Mouse (Mus musculus) olfactory bulb, adult 2 months (tissue): ENCODE results near the gene Kif22. TPM values are rescaled to one million over a fixed set of nuclear protein-coding genes. Genes with fewer than 3 reads are reported as not detected.

Source experiments
- H3K27ac ChIP-seq: fragments of 200-500 bp; 2 replicates; pipeline ENCODE4 v1.5.1; 2012; ENCODE audit warnings: low read depth, low read length; ENCODE audit not compliant: insufficient read depth
- H3K4me1 ChIP-seq: fragments of 200-500 bp; 2 replicates; pipeline ENCODE4 v1.6.1; 2012; ENCODE audit warnings: low read length; ENCODE audit not compliant: control insufficient read depth, insufficient read depth
- H3K4me3 ChIP-seq: fragments of 200-500 bp; 2 replicates; pipeline ENCODE4 v1.5.1; 2012; ENCODE audit warnings: mild to moderate bottlenecking, low read depth, low read length, moderate library complexity; ENCODE audit not compliant: insufficient read depth
- CTCF ChIP-seq: fragments of 200-500 bp; IDR thresholded peaks from 2 replicates; pipeline ENCODE4 v1.5.1; 2012; ENCODE audit warnings: low read depth, mild to moderate bottlenecking, low read length, moderate library complexity; ENCODE audit not compliant: insufficient read depth
- POLR2A ChIP-seq: fragments of 200-500 bp; IDR thresholded peaks from 2 replicates; pipeline ENCODE4 v1.6.1; 2012; ENCODE audit warnings: mild to moderate bottlenecking, low read depth, low read length, moderate library complexity; ENCODE audit not compliant: insufficient read depth
- WGBS: fragments of 180-500 bp; shearing (Covaris S2); methylation state at CpG from one replicate; pipeline ENCODE4 v1.1.7; 2018; 5-methylcytosine and 5-hydroxymethylcytosine counted together
- polyA plus RNA-seq: library from polyadenylated mRNA; stranded (reverse); fragments of >200 nt; gene quantifications from 2 replicates; pipeline ENCODE4 v1.2.4, GENCODE M21; 2012; ENCODE audit warnings: low replicate concordance; ENCODE audit not compliant: missing spikeins, insufficient read depth, insufficient read length

Kif22 gene
- polyA plus RNA-seq, 1 experiment: not detected

DNA sequence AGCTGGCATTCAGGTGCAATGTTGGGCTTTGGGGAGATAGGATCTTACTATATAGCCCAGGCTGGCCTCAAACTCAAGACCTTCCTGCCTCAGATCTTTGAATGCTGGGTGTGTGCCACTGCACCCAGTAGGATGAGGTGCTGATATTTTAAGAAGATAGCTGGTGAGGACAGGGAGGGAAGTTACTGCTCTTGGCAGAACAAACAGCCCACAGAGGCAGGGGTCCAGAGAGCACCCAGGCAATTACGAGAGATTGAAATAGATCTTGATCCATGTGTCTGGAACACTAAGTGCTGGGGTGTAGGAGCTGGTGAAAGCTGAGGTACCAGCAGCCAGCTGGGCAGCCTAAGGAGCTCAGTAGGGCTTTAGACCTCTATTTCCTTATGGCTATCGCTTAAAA is 60.7 kb downstream of the Kif22 start:
- Histone ChIP-seq H3K4me3 (no peak overlapping the region), H3K27ac (no peak overlapping the region), H3K4me1 (peaks cover 7% of the 10 kb centered on the region)
- 84% methylated on average over 2 of the region's 2 CpGs for WGBS
- no peak for TF ChIP-seq CTCF
- no peak for TF ChIP-seq POLR2A

DNA sequence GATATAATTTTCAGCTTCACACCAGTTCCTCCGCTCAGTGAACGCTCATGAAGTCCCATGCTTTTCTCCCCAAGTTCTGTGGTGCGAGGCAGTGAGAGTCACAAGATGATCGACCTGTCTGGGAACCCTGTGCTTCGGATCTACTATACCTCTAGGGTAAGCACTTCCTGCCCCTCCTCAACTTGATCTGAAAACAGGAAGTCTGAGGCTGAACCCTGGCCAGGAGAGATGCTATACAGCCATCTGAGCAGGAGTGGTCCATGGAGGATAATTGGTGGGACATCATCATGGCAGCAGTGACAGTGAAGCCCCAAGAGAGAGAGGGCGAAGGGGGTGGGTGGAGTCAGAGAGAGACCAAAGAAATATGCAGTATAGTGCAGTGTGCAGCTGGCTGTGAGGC is 63.4 kb downstream of the Kif22 start:
- Histone ChIP-seq H3K4me1 (peaks cover 3% of the 10 kb centered on the region), H3K4me3 (no peak overlapping the region), H3K27ac (no peak overlapping the region)
- 92% methylated on average over 6 of the region's 6 CpGs for WGBS
- TF ChIP-seq POLR2A (no peak), CTCF (no peak)

Other genes with a start within 250 kb of the Kif22 start
- gene Ppp4c, start 250.0 kb downstream of the Kif22 start, polyA plus RNA-seq: not detected in 2 replicates
- gene Fam57b, start 244.8 kb downstream of the Kif22 start, polyA plus RNA-seq: not detected in 2 replicates
- not detected in 2 replicates for gene 4930451I11Rik, start 210.8 kb downstream of the Kif22 start, polyA plus RNA-seq
- gene Doc2a, start 195.1 kb downstream of the Kif22 start, polyA plus RNA-seq: not detected in 2 replicates
- gene Hirip3, start 180.5 kb downstream of the Kif22 start, polyA plus RNA-seq: not detected in 2 replicates
- not detected in 2 replicates for gene Ino80e, start 180.1 kb downstream of the Kif22 start, polyA plus RNA-seq
- gene Taok2, start 157.8 kb downstream of the Kif22 start, polyA plus RNA-seq: not detected in 2 replicates
- gene Tmem219, start 119.6 kb downstream of the Kif22 start, polyA plus RNA-seq: not detected in 2 replicates
- not detected in 2 replicates for gene Kctd13, start 113.6 kb downstream of the Kif22 start, polyA plus RNA-seq
- gene Asphd1, start 92.9 kb downstream of the Kif22 start, polyA plus RNA-seq: not detected in 2 replicates
- gene Sez6l2, start 91.9 kb downstream of the Kif22 start, polyA plus RNA-seq: not detected in 2 replicates
- 241 TPM in 1 of 2 replicates, not detected in the other for gene Cdipt, start 66.6 kb downstream of the Kif22 start, polyA plus RNA-seq
- gene Cdiptos, start 66.4 kb downstream of the Kif22 start, polyA plus RNA-seq: not detected in 2 replicates
- not detected in 2 replicates for gene Mvp, start 27.9 kb downstream of the Kif22 start, polyA plus RNA-seq
- not detected in 2 replicates for gene Pagr1b, start 26.0 kb downstream of the Kif22 start, polyA plus RNA-seq
- gene Pagr1a, start 25.1 kb downstream of the Kif22 start, polyA plus RNA-seq: not detected in 2 replicates
- not detected in 2 replicates for gene Gm42742, start 21.4 kb downstream of the Kif22 start, polyA plus RNA-seq
- gene Prrt2, start 21.3 kb downstream of the Kif22 start, polyA plus RNA-seq: not detected in 2 replicates
- gene Maz, start 15.4 kb downstream of the Kif22 start, polyA plus RNA-seq: 437 and 572 TPM in 2 replicates
- not detected in 2 replicates for gene Zg16, start 44.9 kb upstream of the Kif22 start, polyA plus RNA-seq
- not detected in 2 replicates for gene AI467606, start 48.9 kb upstream of the Kif22 start, polyA plus RNA-seq
- not detected in 2 replicates for gene Qprt, start 79.8 kb upstream of the Kif22 start, polyA plus RNA-seq
- gene Spn, start 95.4 kb upstream of the Kif22 start, polyA plus RNA-seq: not detected in 2 replicates
- not detected in 2 replicates for gene Cd2bp2, start 153.6 kb upstream of the Kif22 start, polyA plus RNA-seq
- gene Tbc1d10b, start 166.0 kb upstream of the Kif22 start, polyA plus RNA-seq: not detected in 2 replicates
- gene Mylpf, start 166.4 kb upstream of the Kif22 start, polyA plus RNA-seq: not detected in 2 replicates
- not detected in 2 replicates for gene Zfp553, start 190.6 kb upstream of the Kif22 start, polyA plus RNA-seq
- 2,394 TPM in 1 of 2 replicates, not detected in the other for gene Sept1, start 190.7 kb upstream of the Kif22 start, polyA plus RNA-seq
- gene Zfp771, start 201.8 kb upstream of the Kif22 start, polyA plus RNA-seq: not detected in 2 replicates
- not detected in 2 replicates for gene Dctpp1, start 218.2 kb upstream of the Kif22 start, polyA plus RNA-seq
- gene Sephs2, start 231.6 kb upstream of the Kif22 start, polyA plus RNA-seq: not detected in 2 replicates